Mouse (Mus musculus): ENCODE data around the gene Gm2237. TPM values are rescaled to one million over a fixed set of nuclear protein-coding genes. Genes with fewer than 3 reads are reported as not detected.
"Not testable (repeated sequence)": the region's sequence is repeated elsewhere in the genome, so short reads cannot be mapped to it uniquely, and the experiment has no call there.

Gene Gm2237
- polyA plus RNA-seq (2015; fragmentation: Nextera tagmentation; extraction: Ambion mirVana), result 3.8 and 4.0 TPM in 2 replicates

DNA sequence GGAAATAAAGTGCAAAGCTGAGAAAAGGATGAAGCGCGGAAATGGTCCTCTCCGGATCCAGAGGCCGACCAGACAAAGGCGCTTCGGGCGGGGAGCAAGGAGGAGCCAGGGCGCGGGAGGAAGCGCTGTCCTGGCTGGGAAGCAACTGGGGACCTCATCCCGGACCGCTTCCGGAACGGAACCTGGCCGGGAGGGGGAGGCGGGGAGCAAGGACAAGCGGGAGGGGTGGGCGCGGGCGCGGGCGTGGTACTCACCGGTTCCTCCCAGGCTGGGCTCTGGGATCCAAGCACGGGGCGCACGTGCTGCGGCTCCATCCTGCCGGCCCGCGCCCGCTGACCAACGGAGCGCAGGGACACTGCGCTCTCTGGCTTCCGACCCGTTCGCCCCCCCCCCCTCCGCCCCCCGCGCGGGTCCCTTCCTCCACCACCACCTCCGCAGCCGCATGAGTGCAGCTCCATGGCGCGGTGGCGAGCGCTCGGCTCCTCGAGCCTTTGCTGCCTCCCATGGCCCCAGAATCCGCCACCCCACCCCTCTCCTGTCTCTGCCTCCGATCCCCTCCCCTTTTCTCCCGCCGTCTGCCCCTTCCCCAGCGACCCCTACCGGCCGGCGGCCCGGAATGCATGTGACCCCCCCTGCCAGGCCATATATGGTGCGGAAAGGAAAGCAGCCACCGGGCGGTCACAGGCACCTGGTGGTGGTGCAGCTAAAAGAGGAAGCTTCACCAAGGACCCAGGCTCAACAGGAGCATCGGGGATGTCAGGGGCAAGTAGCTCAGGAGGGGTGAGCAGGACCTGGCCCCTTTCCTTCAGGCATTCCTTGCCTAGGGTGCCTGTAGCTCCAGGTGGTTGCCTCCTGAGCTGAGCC, at the start of gene Gm2237:
Gm2237 (minus strand) TSS at position 332 of the 864 bp plus-strand sequence.
- WGBS, result 1% methylated on average over 16 of the region's 62 CpGs
- not testable (repeated sequence) for H3K4me1 ChIP-seq; ATAC-seq; H3K27ac ChIP-seq; H3K9me3 ChIP-seq (replicated peaks); H3K36me3 ChIP-seq (ENCODE audit: poor library complexity, severe bottlenecking); H3K27me3 ChIP-seq
- Histone ChIP-seq H3K9ac (peak within 1 kb of the TSS; percentile 68), H3K4me3 (peak within 1 kb of the TSS; percentile 48), H3K4me2 (peak within 1 kb of the TSS; percentile 59)

DNA sequence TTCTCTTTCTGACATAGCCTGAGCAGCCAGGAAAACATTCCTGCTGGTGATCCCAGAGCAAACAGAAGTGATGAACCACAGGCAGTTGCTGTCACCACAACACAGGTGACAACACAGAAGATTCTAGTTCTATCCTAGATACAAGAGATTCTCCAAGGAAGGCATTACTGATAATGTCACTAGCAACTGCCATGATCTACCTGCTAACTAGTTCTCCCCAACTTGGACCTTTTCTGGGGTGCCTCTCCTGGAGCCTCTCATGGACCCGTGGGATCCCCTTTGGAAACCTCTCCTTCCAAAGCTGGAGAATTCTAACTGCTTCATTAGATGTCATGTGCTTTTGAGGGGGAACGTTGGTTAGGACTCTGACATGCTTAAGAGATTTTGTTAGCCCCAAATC, 17.5 kb upstream of the Gm2237 start, which contains the start of gene Gm5458:
Gm5458 (minus strand) TSS at position 101 of the 400 bp plus-strand sequence.
- not testable (repeated sequence) for H3K4me1 ChIP-seq; H3K4me3 ChIP-seq; H3K9me3 ChIP-seq (replicated peaks); H3K27ac ChIP-seq; H3K27me3 ChIP-seq; H3K9ac ChIP-seq; ATAC-seq; H3K36me3 ChIP-seq (ENCODE audit: poor library complexity, severe bottlenecking); H3K4me2 ChIP-seq
- WGBS, result 81% methylated on average over 1 of the region's 2 CpGs

DNA sequence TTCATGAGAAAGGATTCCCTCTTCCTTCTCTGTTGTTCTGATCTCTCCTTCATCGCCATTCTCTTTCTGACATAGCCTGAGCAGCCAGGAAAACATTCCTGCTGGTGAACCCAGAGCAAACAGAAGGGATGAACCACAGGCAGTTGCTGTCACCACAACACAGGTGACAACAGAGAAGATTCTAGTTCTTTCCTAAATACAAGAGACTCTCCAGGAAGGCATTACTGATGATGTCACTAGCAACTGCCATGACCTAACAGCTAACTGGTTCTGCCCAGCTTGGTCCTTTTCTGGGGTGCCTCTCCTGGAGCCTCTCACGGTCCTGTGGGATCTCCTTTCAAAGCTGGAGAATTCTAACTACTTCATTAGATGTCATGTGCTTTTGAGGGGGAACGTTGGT, 35.1 kb downstream of the Gm2237 start, which contains the start of gene Gm2244:
Gm2244 (minus strand) TSS at position 101 of the 400 bp plus-strand sequence.
- H3K9me3 ChIP-seq (replicated peaks); ATAC-seq; H3K27me3 ChIP-seq; H3K9ac ChIP-seq; H3K4me1 ChIP-seq; H3K36me3 ChIP-seq (ENCODE audit: poor library complexity, severe bottlenecking); H3K4me3 ChIP-seq; H3K4me2 ChIP-seq; H3K27ac ChIP-seq: not testable (repeated sequence)
- 84% methylated on average over 1 of the region's 3 CpGs for WGBS

Other genes with a start within 250 kb of the Gm2237 start
- 1.5 and 1.6 TPM in 2 replicates for gene Gm21738, start 166.2 kb downstream of the Gm2237 start, polyA plus RNA-seq (2015; fragmentation: Nextera tagmentation; extraction: Ambion mirVana)
- gene Gm2244, start 35.2 kb downstream of the Gm2237 start, polyA plus RNA-seq (2015; fragmentation: Nextera tagmentation; extraction: Ambion mirVana), result 0.13 and 0.39 TPM in 2 replicates
- not detected in 2 replicates for gene Gm5458, start 17.4 kb upstream of the Gm2237 start, polyA plus RNA-seq (2015; fragmentation: Nextera tagmentation; extraction: Ambion mirVana)
- 22.7 and 27.1 TPM in 2 replicates for gene Nid2, start 166.1 kb upstream of the Gm2237 start, polyA plus RNA-seq (2015; fragmentation: Nextera tagmentation; extraction: Ambion mirVana)
- 258 and 265 TPM in 2 replicates for gene Rtraf, start 238.7 kb upstream of the Gm2237 start, polyA plus RNA-seq (2015; fragmentation: Nextera tagmentation; extraction: Ambion mirVana)